Mouse (Mus musculus): ENCODE results near the gene Best2.

The Best2 gene

GRCm38 (mm10) chr8:84981644-84982498 is 32.5 kb downstream of the Best2 start:
- no peak for DNase-seq (ENCODE audit: low spot score)

- no peak for DNase-seq (ENCODE audit: low spot score)
These were observed 33.5 kb downstream of the Best2 start for GRCm38 (mm10) chr8:84980622-84981358.

GRCm38 (mm10) chr8:84979599-84980421 is 34.5 kb downstream of the Best2 start:
- DNase-seq (ENCODE audit: low spot score), result peak; percentile 91

- DNase-seq (ENCODE audit: low spot score), result peak; percentile 86
These were observed 35.9 kb downstream of the Best2 start, which contains the start of gene Junb for GRCm38 (mm10) chr8:84978248-84978940. Junb (minus strand) TSS chr8:84978718.

GRCm38 (mm10) chr8:84977435-84978247 is 36.7 kb downstream of the Best2 start:
- peak; percentile 53 for DNase-seq (ENCODE audit: low spot score)

- DNase-seq (ENCODE audit: low spot score), result no peak
These were observed 37.4 kb downstream of the Best2 start for GRCm38 (mm10) chr8:84976763-84977434.

- peak; percentile 95 for DNase-seq (ENCODE audit: low spot score)
These were observed 38.1 kb downstream of the Best2 start for GRCm38 (mm10) chr8:84976031-84976762.

- DNase-seq (ENCODE audit: low spot score), result peak; percentile 79
These were observed 38.9 kb downstream of the Best2 start for GRCm38 (mm10) chr8:84975434-84975833.

GRCm38 (mm10) chr8:84974543-84975142 is 39.7 kb downstream of the Best2 start:
- DNase-seq (ENCODE audit: low spot score), result peak; percentile 50

GRCm38 (mm10) chr8:84973803-84974542 is 40.4 kb downstream of the Best2 start:
- peak; percentile 75 for DNase-seq (ENCODE audit: low spot score)

GRCm38 (mm10) chr8:84973079-84973478 is 41.3 kb downstream of the Best2 start:
- peak; percentile 28 for DNase-seq (ENCODE audit: low spot score)

GRCm38 (mm10) chr8:84970913-84971312 is 43.4 kb downstream of the Best2 start:
- DNase-seq (ENCODE audit: low spot score), result peak; percentile 95

- no peak for DNase-seq (ENCODE audit: low spot score)
These were observed 44.1 kb downstream of the Best2 start for GRCm38 (mm10) chr8:84970135-84970790.

- peak; percentile 84 for DNase-seq (ENCODE audit: low spot score)
These were observed 44.8 kb downstream of the Best2 start, which contains the start of the genes Gm49661, Prdx2 and Rnaseh2a for GRCm38 (mm10) chr8:84969241-84970134. Gm49661 (minus strand) TSS chr8:84969433. Prdx2 (plus strand) TSS chr8:84969587. Rnaseh2a (minus strand) TSS chr8:84969767.

GRCm38 (mm10) chr8:84968650-84969049 is 45.7 kb downstream of the Best2 start:
- DNase-seq (ENCODE audit: low spot score), result no peak

- no peak for DNase-seq (ENCODE audit: low spot score)
These were observed 46.6 kb downstream of the Best2 start for GRCm38 (mm10) chr8:84967532-84968304.
